Comparison of ENCODE assay signal across 8 mouse cellular contexts in genomic region chr2:152831019-152831878, GRCm38 (mm10). TPM values are rescaled to one million over a fixed set of nuclear protein-coding genes. Genes with fewer than 3 reads are reported as not detected.
A peak's percentile ranks its signal among the peaks of the same experiment; 100 is the strongest.
DNase-seq lines count a peak whose midpoint lies in the region; ATAC-seq lines count a peak whose summit lies in the region.

Gene Bcl2l1, minus strand, starts transcription at chr2:152831728.

- 0 out of 2 replicates have a peak, but pooled peaks cover 5% of the 10 kb centered on the region for H3K36me3 ChIP-seq in hindbrain, embryonic 13.5 days

- DNase-seq in NIH3T3 (ENCODE audit: low read depth), result peak; percentile 99
- peak; percentile 98 to 99 for DNase-seq in cerebellum, postnatal 10 days
- peak; percentile 97 for DNase-seq in frontal cortex, postnatal 14 days (ENCODE audit: low spot score in 2 of 2)
- peak; percentile 96 to 99 for DNase-seq in layer of hippocampus, postnatal 25 days (ENCODE audit: extremely low spot score in 1 of 2, low spot score in 1 of 2)
- peak; percentile 98 for DNase-seq in lung, postnatal 25 days (ENCODE audit: low spot score)
- DNase-seq in retina, embryonic 14.5 days (ENCODE audit: low spot score), result peak; percentile 99
- peak; percentile 100 for DNase-seq in thymus, postnatal 4 days

- under 1% methylated on average over 72 of the region's 74 CpGs for WGBS in hindbrain, embryonic 13.5 days

- H3K27me3 ChIP-seq in hindbrain, embryonic 13.5 days, result 0 out of 2 replicates have a peak, but pooled peaks cover 3% of the 10 kb centered on the region

- peak within 1 kb of the TSS; percentile 85 for H3K4me3 ChIP-seq in hindbrain, embryonic 13.5 days

- H3K4me1 ChIP-seq in hindbrain, embryonic 13.5 days (replicated peaks), result peaks cover 37% of the 10 kb centered on the region

- no peaks in the 10 kb centered on the region for H3K9me3 ChIP-seq in hindbrain, embryonic 13.5 days

- H3K27ac ChIP-seq in hindbrain, embryonic 13.5 days, result peak within 1 kb of the TSS; percentile 99

- peak; percentile 97 for ATAC-seq in hindbrain, embryonic 13.5 days (ENCODE audit: low FRiP score)

- peak within 1 kb of the TSS; percentile 92 for H3K4me2 ChIP-seq in hindbrain, embryonic 13.5 days

- peak within 1 kb of the TSS; percentile 93 for H3K9ac ChIP-seq in hindbrain, embryonic 13.5 days

RNA-seq across cellular contexts. Expression of gene Bcl2l1, which starts in this region (rescaled TPM):
- polyA plus RNA-seq in hindbrain, embryonic 13.5 days (2015; fragmentation: Nextera tagmentation; extraction: Ambion mirVana), result 173 and 179 TPM in 2 replicates
- 100 to 1,000 TPM; 121 to 144 TPM for total RNA-seq in layer of hippocampus, postnatal 25 days (2021)

Comparison
In these comparisons a context has a peak if more than half of its experiments do, and no peak if none do; other contexts are left out.
1. Peak in every context shown above with its lines: DNase-seq, ATAC-seq, H3K4me3 ChIP-seq and H3K27ac ChIP-seq.